Mouse (Mus musculus) bone marrow macrophage, adult 2 months (primary cell): ENCODE measurements around the gene Cers3.

Experiments used
- CTCF ChIP-seq: IDR thresholded peaks from 2 replicates; pipeline ENCODE4 v1.5.1; 2012; ENCODE audit warnings: low read depth, mild to moderate bottlenecking, low read length, moderate library complexity
- POLR2A ChIP-seq: IDR thresholded peaks from 2 replicates; pipeline ENCODE4 v1.6.1; 2012; ENCODE audit warnings: mild to moderate bottlenecking, low read depth, low read length, borderline replicate concordance

DNA sequence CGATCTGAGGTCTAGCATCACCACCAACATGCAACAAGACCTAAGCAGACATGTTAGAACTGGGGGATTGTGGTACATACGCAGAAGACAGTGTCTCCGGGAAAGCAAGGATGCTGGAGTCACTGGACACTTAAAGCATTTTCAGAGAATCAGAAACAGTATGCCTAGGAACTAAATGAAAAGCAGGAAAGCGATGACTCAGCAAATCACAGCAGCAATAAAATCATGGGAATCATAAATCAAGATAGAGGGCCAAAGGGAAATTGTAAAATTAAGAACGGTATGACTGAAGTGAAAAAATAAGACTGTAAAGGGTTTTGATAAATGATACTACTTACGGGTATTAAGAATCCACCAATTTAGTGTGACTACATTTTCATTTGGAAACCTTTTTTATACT lies 27.9 kb downstream of the Cers3 start:
- no peak for TF ChIP-seq CTCF
- TF ChIP-seq POLR2A = no peak
